Mouse (Mus musculus) macrophage (primary cell): ENCODE measurements around the gene Slc38a10. TPM values are rescaled to one million over a fixed set of nuclear protein-coding genes. Genes with fewer than 3 reads are reported as not detected.

Experiments
- H3K27ac ChIP-seq: fragments of 350-480 bp; formaldehyde crosslinking; 2 replicates; pipeline ENCODE4 v1.9.0; 2021
- H3K36me3 ChIP-seq: fragments of 350-480 bp; formaldehyde crosslinking; 2 replicates; pipeline ENCODE4 v1.9.0; 2021; ENCODE audit errors: inconsistent target
- H3K4me3 ChIP-seq: fragments of 350-480 bp; formaldehyde crosslinking; 2 replicates; pipeline ENCODE4 v1.9.0; 2021; ENCODE audit errors: inconsistent target
- H3K79me2 ChIP-seq: fragments of 350-480 bp; formaldehyde crosslinking; 2 replicates; pipeline ENCODE4 v1.9.0; 2021; ENCODE audit errors: inconsistent target
- WGBS: methylation state at CpG from one replicate; pipeline ENCODE4 v1.1.7; 2026; ENCODE audit warnings: inconsistent platforms; ENCODE audit not compliant: missing documents; 5-methylcytosine and 5-hydroxymethylcytosine counted together
- polyA plus RNA-seq: library from polyadenylated mRNA; stranded (reverse); fragments of 250-400 nt; gene quantifications from 3 replicates; pipeline ENCODE4 v1.2.4, GENCODE M21; 2018; ENCODE audit warnings: inconsistent platforms

Slc38a10 gene
- polyA plus RNA-seq, 1 experiment from 2014 or later = 71.0 TPM

GRCm38 (mm10) chr11:120184371-120185315 lies 33.5 kb upstream of the Slc38a10 start:
- 74% methylated on average over 15 of the region's 16 CpGs for WGBS
- H3K27ac ChIP-seq = no peak overlapping the region
- no peak overlapping the region for H3K4me3 ChIP-seq
- no peaks in the 10 kb centered on the region for H3K79me2 ChIP-seq
- no peaks in the 10 kb centered on the region for H3K36me3 ChIP-seq

- WGBS = 92% methylated on average over 11 of the region's 11 CpGs
- Histone ChIP-seq H3K4me3 (no peak overlapping the region), H3K27ac (no peak overlapping the region), H3K36me3 (no peaks in the 10 kb centered on the region), H3K79me2 (no peaks in the 10 kb centered on the region)
These were observed 32.6 kb upstream of the Slc38a10 start for GRCm38 (mm10) chr11:120183708-120184107.

- 100% methylated on average over 1 of the region's 1 CpGs for WGBS
- H3K27ac ChIP-seq = no peak overlapping the region
- no peak overlapping the region for H3K4me3 ChIP-seq
- no peaks in the 10 kb centered on the region for H3K79me2 ChIP-seq
- H3K36me3 ChIP-seq = no peaks in the 10 kb centered on the region
These were observed 32.0 kb upstream of the Slc38a10 start for GRCm38 (mm10) chr11:120183180-120183579.

- Histone ChIP-seq H3K27ac (no peak overlapping the region), H3K36me3 (no peaks in the 10 kb centered on the region), H3K4me3 (no peak overlapping the region), H3K79me2 (no peaks in the 10 kb centered on the region)
- 89% methylated on average over 3 of the region's 3 CpGs for WGBS
These were observed 31.4 kb upstream of the Slc38a10 start for GRCm38 (mm10) chr11:120182396-120183030.

GRCm38 (mm10) chr11:120181379-120181778 lies 30.2 kb upstream of the Slc38a10 start:
- no peak overlapping the region for H3K4me3 ChIP-seq
- H3K79me2 ChIP-seq = no peaks in the 10 kb centered on the region
- 34% methylated on average over 3 of the region's 3 CpGs for WGBS

GRCm38 (mm10) chr11:120179374-120179773 lies 28.2 kb upstream of the Slc38a10 start:
- Histone ChIP-seq H3K4me3 (no peak overlapping the region), H3K79me2 (no peaks in the 10 kb centered on the region), H3K27ac (no peak overlapping the region), H3K36me3 (no peaks in the 10 kb centered on the region)
- 34% methylated on average over 4 of the region's 4 CpGs for WGBS

More at GRCm38 (mm10) chr11:120181379-120181778, 30.2 kb upstream of the Slc38a10 start:
- Histone ChIP-seq H3K27ac (no peak overlapping the region), H3K36me3 (no peaks in the 10 kb centered on the region)

GRCm38 (mm10) chr11:120175948-120176347 lies 24.8 kb upstream of the Slc38a10 start:
- H3K36me3 ChIP-seq = no peaks in the 10 kb centered on the region
- H3K4me3 ChIP-seq = no peak overlapping the region
- 91% methylated on average over 4 of the region's 4 CpGs for WGBS
- H3K27ac ChIP-seq = no peak overlapping the region
- no peaks in the 10 kb centered on the region for H3K79me2 ChIP-seq

- H3K79me2 ChIP-seq = no peaks in the 10 kb centered on the region
- 97% methylated on average over 13 of the region's 14 CpGs for WGBS
- no peak overlapping the region for H3K4me3 ChIP-seq
- no peaks in the 10 kb centered on the region for H3K36me3 ChIP-seq
- H3K27ac ChIP-seq = no peak overlapping the region
These were observed 22.1 kb upstream of the Slc38a10 start for GRCm38 (mm10) chr11:120173213-120173612.

- H3K79me2 ChIP-seq = no peaks in the 10 kb centered on the region
- H3K4me3 ChIP-seq = no peak overlapping the region
- H3K27ac ChIP-seq = no peak overlapping the region
- H3K36me3 ChIP-seq = no peaks in the 10 kb centered on the region
- WGBS = 51% methylated on average over 8 of the region's 8 CpGs
These were observed 20.0 kb upstream of the Slc38a10 start for GRCm38 (mm10) chr11:120171168-120171567.

GRCm38 (mm10) chr11:120169208-120169992 lies 18.3 kb upstream of the Slc38a10 start:
- Histone ChIP-seq H3K36me3 (no peaks in the 10 kb centered on the region), H3K27ac (no peak overlapping the region), H3K79me2 (no peaks in the 10 kb centered on the region), H3K4me3 (no peak overlapping the region)
- 50% methylated on average over 21 of the region's 21 CpGs for WGBS

GRCm38 (mm10) chr11:120168516-120168915 lies 17.4 kb upstream of the Slc38a10 start:
- no peaks in the 10 kb centered on the region for H3K36me3 ChIP-seq
- H3K79me2 ChIP-seq = no peaks in the 10 kb centered on the region
- 94% methylated on average over 7 of the region's 8 CpGs for WGBS
- no peak overlapping the region for H3K27ac ChIP-seq
- H3K4me3 ChIP-seq = no peak overlapping the region

GRCm38 (mm10) chr11:120167921-120168356 lies 16.8 kb upstream of the Slc38a10 start:
- Histone ChIP-seq H3K79me2 (no peaks in the 10 kb centered on the region), H3K36me3 (no peaks in the 10 kb centered on the region), H3K4me3 (no peak overlapping the region), H3K27ac (no peak overlapping the region)
- 92% methylated on average over 12 of the region's 12 CpGs for WGBS

- 98% methylated on average over 5 of the region's 5 CpGs for WGBS
- Histone ChIP-seq H3K4me3 (no peak overlapping the region), H3K36me3 (no peaks in the 10 kb centered on the region), H3K79me2 (no peaks in the 10 kb centered on the region), H3K27ac (no peak overlapping the region)
These were observed 15.9 kb upstream of the Slc38a10 start for GRCm38 (mm10) chr11:120167059-120167458.

- H3K36me3 ChIP-seq = no peaks in the 10 kb centered on the region
- no peaks in the 10 kb centered on the region for H3K79me2 ChIP-seq
- H3K27ac ChIP-seq = no peak overlapping the region
- H3K4me3 ChIP-seq = no peak overlapping the region
- WGBS = 76% methylated on average over 17 of the region's 17 CpGs
These were observed 13.5 kb upstream of the Slc38a10 start for GRCm38 (mm10) chr11:120164471-120165261.
